Mouse (Mus musculus): ENCODE data around the gene Gpank1. TPM values are rescaled to one million over a fixed set of nuclear protein-coding genes. Genes with fewer than 3 reads are reported as not detected.

The Gpank1 gene
- total and polyA plus RNA-seq, 3 experiments = 40.4 to 44.7 TPM; not detected in 1

DNA sequence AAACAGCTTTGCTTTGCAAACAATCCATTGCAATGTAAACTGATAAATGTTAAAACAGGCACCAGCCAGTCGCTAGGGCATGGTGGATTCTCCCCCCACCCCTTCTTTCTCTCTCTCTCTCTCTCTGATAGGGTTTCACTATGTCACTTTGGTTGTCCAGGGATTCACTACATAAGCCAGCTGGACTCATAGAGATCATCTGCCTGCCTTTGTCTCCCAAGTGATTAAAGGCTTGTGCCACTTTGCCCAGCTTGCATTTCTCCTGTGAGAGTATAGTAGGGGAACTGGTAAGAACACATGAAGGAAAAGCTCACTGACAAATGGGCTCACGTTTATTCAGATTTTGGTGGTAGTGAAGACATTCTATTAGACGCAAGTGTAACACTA is 10.9 kb downstream of the Gpank1 start:
- H3K27me3 ChIP-seq (ENCODE audit: control insufficient read depth in 1 of 2, insufficient read depth in 2 of 2, low read length in 2 of 2) = no peaks in the 10 kb centered on the region
- DNase-seq (ENCODE audit: low read depth, low spot score) = no peak
- H3K9ac ChIP-seq (ENCODE audit: control insufficient read depth, low read depth, low read length, poor library complexity, severe bottlenecking) = no peak overlapping the region
- no peak for TF ChIP-seq SIN3A (IDR thresholded peaks at IDR 0.05; ENCODE audit: low read length)
- no peak for TF ChIP-seq HCFC1 (IDR thresholded peaks at IDR 0.05; ENCODE audit: low read depth, low read length)
- no peak for TF ChIP-seq ZC3H11A (IDR thresholded peaks at IDR 0.05; ENCODE audit: low read depth, low read length)
- no peak for TF ChIP-seq KAT2A (conservative IDR thresholded peaks at IDR 0.05; ENCODE audit: low read depth, low read length)
- no peak for TF ChIP-seq TBP (IDR thresholded peaks at IDR 0.05; ENCODE audit: low read depth, low read length)
- TF ChIP-seq MAX (IDR thresholded peaks at IDR 0.05; ENCODE audit: low read length) = no peak
- no peak for TF ChIP-seq POLR2A (IDR thresholded peaks at IDR 0.05; ENCODE audit: control insufficient read depth in 1 of 2, insufficient read depth in 1 of 2, low read depth in 1 of 2, low read length in 2 of 2, poor library complexity in 1 of 2)
- TF ChIP-seq NELFE (IDR thresholded peaks at IDR 0.05; ENCODE audit: low read depth, low read length) = no peak
- TF ChIP-seq MXI1 (IDR thresholded peaks at IDR 0.05; ENCODE audit: low read depth, low read length) = no peak
- TF ChIP-seq MYB (IDR thresholded peaks at IDR 0.05; ENCODE audit: low read depth, low read length) = no peak
- TF ChIP-seq CHD1 (IDR thresholded peaks at IDR 0.05; ENCODE audit: low read depth, low read length) = no peak
- TF ChIP-seq ETS1 (IDR thresholded peaks at IDR 0.05; ENCODE audit: low read depth, low read length) = no peak
- no peak for TF ChIP-seq EP300 (IDR thresholded peaks at IDR 0.05; ENCODE audit: low read depth in 1 of 2, low read length in 2 of 2)
- TF ChIP-seq GATA1 (IDR thresholded peaks at IDR 0.05; ENCODE audit: low read depth, low read length) = no peak
- no peak for TF ChIP-seq POLR2AphosphoS5 (IDR thresholded peaks at IDR 0.05; ENCODE audit: borderline replicate concordance, low read depth, low read length)
- TF ChIP-seq MEF2A (IDR thresholded peaks at IDR 0.05; ENCODE audit: extremely low read depth, insufficient replicate concordance, low read depth, low read length, poor library complexity, severe bottlenecking) = no peak
- no peak for TF ChIP-seq GABPA (IDR thresholded peaks at IDR 0.05; ENCODE audit: low read depth, low read length)
- TF ChIP-seq TAL1 (IDR thresholded peaks at IDR 0.05; ENCODE audit: low read length) = no peak
- no peak for TF ChIP-seq E2F4 (IDR thresholded peaks at IDR 0.05; ENCODE audit: borderline replicate concordance, low read depth, low read length)
- peaks cover 0 to 12% of the 10 kb centered on the region in 2 experiments; a peak in 2 of 4 replicates for H3K36me3 ChIP-seq (ENCODE audit: control insufficient read depth in 1 of 2, insufficient read depth in 2 of 2, low read length in 2 of 2)
- H3K9me3 ChIP-seq (replicated peaks; ENCODE audit: insufficient read depth, low read length) = no peaks in the 10 kb centered on the region
- H3K4me3 ChIP-seq (ENCODE audit: control insufficient read depth in 1 of 2, insufficient read depth in 1 of 2, low read depth in 2 of 2, low read length in 2 of 2) = no peak overlapping the region
- H3K4me1 ChIP-seq (ENCODE audit: control insufficient read depth in 1 of 2, insufficient read depth in 2 of 2, low read length in 2 of 2) = peaks cover 0 to 13% of the 10 kb centered on the region in 2 experiments; a peak in 2 of 4 replicates
- H3K27ac ChIP-seq (ENCODE audit: control insufficient read depth, low read depth, low read length) = no peak overlapping the region
- H3K79me2 ChIP-seq (ENCODE audit: control insufficient read depth, insufficient read depth, low read length, poor library complexity) = peaks cover 33% of the 10 kb centered on the region

DNA sequence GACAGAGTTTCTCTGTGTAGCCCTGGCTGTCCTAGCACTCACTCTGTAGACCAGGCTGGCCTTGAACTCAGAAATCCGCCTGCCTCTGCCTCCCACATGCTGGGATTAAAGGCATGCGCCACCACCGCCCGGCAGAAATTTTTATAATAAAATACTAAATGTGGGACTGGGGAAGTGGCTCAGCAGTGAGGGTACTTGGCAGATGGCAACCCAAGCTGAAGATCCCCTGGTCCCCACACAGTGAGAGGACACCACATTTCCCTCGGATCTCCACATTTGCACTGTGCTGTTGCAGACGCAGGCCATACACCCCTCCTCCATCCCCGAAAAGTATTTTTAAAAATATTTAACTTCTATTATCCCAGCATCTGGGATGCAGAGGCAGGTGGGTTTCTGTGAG is 12.3 kb downstream of the Gpank1 start:
- H3K4me1 ChIP-seq (ENCODE audit: control insufficient read depth in 1 of 2, insufficient read depth in 2 of 2, low read length in 2 of 2) = peaks cover 0 to 13% of the 10 kb centered on the region in 2 experiments; a peak in 2 of 4 replicates
- TF ChIP-seq CHD2 (IDR thresholded peaks at IDR 0.05; ENCODE audit: low read length) (no peak), KAT2A (conservative IDR thresholded peaks at IDR 0.05; ENCODE audit: low read depth, low read length) (no peak), TCF12 (IDR thresholded peaks at IDR 0.05; ENCODE audit: low read depth, low read length) (no peak), MXI1 (IDR thresholded peaks at IDR 0.05; ENCODE audit: low read depth, low read length) (no peak), ELF1 (IDR thresholded peaks at IDR 0.05; ENCODE audit: low read depth, low read length) (no peak), CHD1 (IDR thresholded peaks at IDR 0.05; ENCODE audit: low read depth, low read length) (no peak), HCFC1 (IDR thresholded peaks at IDR 0.05; ENCODE audit: low read depth, low read length) (no peak), ZC3H11A (IDR thresholded peaks at IDR 0.05; ENCODE audit: low read depth, low read length) (no peak), MYC (IDR thresholded peaks at IDR 0.05; ENCODE audit: low read depth, low read length) (no peak), SIN3A (IDR thresholded peaks at IDR 0.05; ENCODE audit: low read length) (no peak), MAX (IDR thresholded peaks at IDR 0.05; ENCODE audit: low read length) (no peak), MAZ (IDR thresholded peaks at IDR 0.05; ENCODE audit: low read depth, low read length) (no peak), MAFK (IDR thresholded peaks at IDR 0.05; ENCODE audit: borderline replicate concordance, low read depth, low read length) (no peak), RCOR1 (IDR thresholded peaks at IDR 0.05; ENCODE audit: low read depth, low read length) (no peak), GATA1 (IDR thresholded peaks at IDR 0.05; ENCODE audit: low read depth, low read length) (no peak), EP300 (IDR thresholded peaks at IDR 0.05; ENCODE audit: low read depth in 1 of 2, low read length in 2 of 2) (no peak), POLR2AphosphoS2 (IDR thresholded peaks at IDR 0.05; ENCODE audit: low read length) (no peak)
- H3K27me3 ChIP-seq (ENCODE audit: control insufficient read depth in 1 of 2, insufficient read depth in 2 of 2, low read length in 2 of 2) = no peaks in the 10 kb centered on the region
- H3K79me2 ChIP-seq (ENCODE audit: control insufficient read depth, insufficient read depth, low read length, poor library complexity) = peaks cover 35% of the 10 kb centered on the region
- no peak overlapping the region for H3K4me3 ChIP-seq (ENCODE audit: control insufficient read depth in 1 of 2, insufficient read depth in 1 of 2, low read depth in 2 of 2, low read length in 2 of 2)
- no peak for DNase-seq (ENCODE audit: low read depth, low spot score)
- H3K36me3 ChIP-seq (ENCODE audit: control insufficient read depth in 1 of 2, insufficient read depth in 2 of 2, low read length in 2 of 2) = peaks cover 0 to 18% of the 10 kb centered on the region in 2 experiments; a peak in 3 of 4 replicates
- no peaks in the 10 kb centered on the region for H3K9me3 ChIP-seq (replicated peaks; ENCODE audit: insufficient read depth, low read length)
- H3K9ac ChIP-seq (ENCODE audit: control insufficient read depth, low read depth, low read length, poor library complexity, severe bottlenecking) = peak overlapping the region; percentile 26; the same call in 1 of the 2 replicates
- no peak overlapping the region for H3K27ac ChIP-seq (ENCODE audit: control insufficient read depth, low read depth, low read length)
